14 mouse cellular contexts compared by ENCODE assay signal in the genomic region with DNA sequence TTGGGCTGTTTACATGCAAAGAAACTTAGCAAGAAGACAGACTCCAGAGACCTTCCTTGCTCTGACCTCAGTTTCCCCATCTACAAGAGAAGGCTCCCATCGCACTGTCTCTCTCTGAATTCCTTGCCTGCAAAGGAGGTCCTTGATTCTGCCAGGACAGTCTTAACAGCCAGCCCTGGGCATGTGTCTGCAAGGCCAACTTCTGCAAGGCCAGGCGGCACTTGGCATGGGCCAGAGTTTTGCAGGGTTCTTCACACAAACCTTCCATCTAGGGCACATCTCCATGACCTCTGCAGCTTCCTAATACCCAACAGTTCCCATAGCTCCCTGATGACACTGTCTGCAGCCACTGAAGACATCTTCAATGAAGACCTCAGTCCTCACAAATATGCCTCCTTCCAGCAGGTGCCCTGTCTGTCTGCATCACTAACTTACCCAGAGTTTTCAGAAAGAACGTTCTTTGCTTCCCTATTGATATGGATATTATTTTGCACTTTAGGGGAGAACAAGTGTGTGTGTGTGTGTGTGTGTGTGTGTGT. TPM values are rescaled to one million over a fixed set of nuclear protein-coding genes. Genes with fewer than 3 reads are reported as not detected.
DNase-seq lines count a peak whose midpoint lies in the region; ATAC-seq lines count a peak whose summit lies in the region.
"Had no signal": no experiment of that assay in that cellular context is flagged by ENCODE, and none has a peak within 500 bp of the region (broad histone marks: within the 10 kb centered on the region; RNA-seq: fewer than 3 reads in every experiment).

No protein-coding gene starts in this region.

- H3K4me2 ChIP-seq in midbrain, embryonic 14.5 days (ENCODE audit: low read length), result no peak overlapping the region

- no peak; the same call in 1 of the 2 replicates for ATAC-seq in midbrain, embryonic 14.5 days (ENCODE audit: low FRiP score, low TSS enrichment)
- ATAC-seq: CD4-positive, CD25-positive, alpha-beta regulatory T cell, adult 4 months had no signal

- H3K9ac ChIP-seq in midbrain, embryonic 14.5 days (replicated peaks; ENCODE audit: low read length), result no peak overlapping the region

- H3K4me3 ChIP-seq in midbrain, embryonic 14.5 days (replicated peaks; ENCODE audit: low read depth, low read length), result no peak overlapping the region
- H3K4me3 ChIP-seq in midbrain, embryonic 10.5 days, result no peak overlapping the region
- no peak overlapping the region for H3K4me3 ChIP-seq in limb, embryonic 10.5 days
- H3K4me3 ChIP-seq: hindbrain, embryonic 10.5 days had no signal

- no peaks in the 10 kb centered on the region for H3K36me3 ChIP-seq in midbrain, embryonic 14.5 days (ENCODE audit: control insufficient read depth, insufficient read depth, low read length)
- H3K36me3 ChIP-seq in midbrain, embryonic 10.5 days, result no peaks in the 10 kb centered on the region
- no peaks in the 10 kb centered on the region for H3K36me3 ChIP-seq in limb, embryonic 10.5 days
- H3K36me3 ChIP-seq: G1E; heart, embryonic 15.5 days; hindbrain, embryonic 10.5 days had no signal

- no peaks in the 10 kb centered on the region for H3K9me3 ChIP-seq in midbrain, embryonic 14.5 days (ENCODE audit: control insufficient read depth, low read length)
- H3K9me3 ChIP-seq in midbrain, embryonic 10.5 days (replicated peaks), result no peaks in the 10 kb centered on the region
- no peaks in the 10 kb centered on the region for H3K9me3 ChIP-seq in limb, embryonic 10.5 days (replicated peaks)
- H3K9me3 ChIP-seq: G1E; heart, embryonic 15.5 days; hindbrain, embryonic 10.5 days had no signal

- WGBS in midbrain, embryonic 14.5 days, result 65% methylated on average over 3 of the region's 3 CpGs
- 78% methylated on average over 3 of the region's 3 CpGs for WGBS in midbrain, embryonic 10.5 days
- WGBS in limb, embryonic 10.5 days, result 71% methylated on average over 3 of the region's 3 CpGs

- DNase-seq in heart, adult 11 months, result peak; percentile 83
- DNase-seq in heart, postnatal 4 days, result no peak
- peak; percentile 8 for DNase-seq in midbrain, embryonic 14.5 days
- DNase-seq in midbrain, embryonic 10.5 days (ENCODE audit: low spot score), result no peak
- DNase-seq in adrenal gland, adult 2 months, result peak; percentile 79
- DNase-seq in adrenal gland, postnatal 36 days, result peak; percentile 65 to 79
- DNase-seq in limb, embryonic 10.5 days (ENCODE audit: low spot score), result no peak

- no peaks in the 10 kb centered on the region for H3K4me1 ChIP-seq in midbrain, embryonic 14.5 days (ENCODE audit: control insufficient read depth, insufficient read depth, low read length)
- peaks cover 17% of the 10 kb centered on the region for H3K4me1 ChIP-seq in midbrain, embryonic 10.5 days
- no peaks in the 10 kb centered on the region for H3K4me1 ChIP-seq in limb, embryonic 10.5 days

- no peaks in the 10 kb centered on the region; the same call in 1 of the 2 replicates for H3K27me3 ChIP-seq in midbrain, embryonic 14.5 days (ENCODE audit: control insufficient read depth, insufficient read depth, low read length)
- peaks cover 6% of the 10 kb centered on the region; the same call in 1 of the 2 replicates for H3K27me3 ChIP-seq in midbrain, embryonic 10.5 days (ENCODE audit: low read depth, poor library complexity, severe bottlenecking)
- no peaks in the 10 kb centered on the region for H3K27me3 ChIP-seq in limb, embryonic 10.5 days (ENCODE audit: low read depth, poor library complexity, severe bottlenecking)

- H3K27ac ChIP-seq in midbrain, embryonic 14.5 days (replicated peaks; ENCODE audit: low read depth, low read length), result no peak overlapping the region
- H3K27ac ChIP-seq in midbrain, embryonic 10.5 days (replicated peaks), result no peak overlapping the region
- no peak overlapping the region for H3K27ac ChIP-seq in limb, embryonic 10.5 days
- H3K27ac ChIP-seq: heart, embryonic 15.5 days; stomach, postnatal 0 days had no signal

RNA-seq across cellular contexts. Expression of gene Ehf, which starts 43.7 kb away (rescaled TPM):
- not detected for total RNA-seq in heart, postnatal 4 days (2021)
- not detected in 2 replicates for polyA plus RNA-seq in midbrain, embryonic 14.5 days (2014; fragmentation: Nextera tagmentation; extraction: Ambion mirVana)
- not detected in 2 replicates for polyA plus RNA-seq in midbrain, embryonic 10.5 days (2016; fragmentation: Nextera tagmentation; extraction: Ambion mirVana)
- 1 to 10 TPM in 1 of 2 experiments, not detected in 1; 1.4 TPM for total RNA-seq in adrenal gland, adult 2 months (2021)
- 0.17 and 0.72 TPM in 2 replicates for polyA plus RNA-seq in adrenal gland, adult 2 months (2012; rRNA removed)
- total RNA-seq in adrenal gland, postnatal 36 days (2021), result under 1 TPM in 1 of 2 experiments, not detected in 1; 0.40 TPM
- polyA plus RNA-seq in limb, embryonic 10.5 days (2016; fragmentation: Nextera tagmentation; extraction: Ambion mirVana), result 0.06 TPM in 1 of 2 replicates, not detected in the other
- total RNA-seq: gastrocnemius, adult 8-10 months; layer of hippocampus, postnatal 36 days had no signal

Comparison
In these comparisons a context has a peak if more than half of its experiments do, and no peak if none do; other contexts are left out.
1. DNase-seq: peak in heart, adult 11 months (single experiment), midbrain, embryonic 14.5 days (single experiment), adrenal gland, adult 2 months (single experiment) and adrenal gland, postnatal 36 days (2 of 2); none in heart, postnatal 4 days (single experiment), midbrain, embryonic 10.5 days (single experiment) and limb, embryonic 10.5 days (single experiment).